Mouse (Mus musculus): Measurements from ENCODE around the gene Trex2.

DNA sequence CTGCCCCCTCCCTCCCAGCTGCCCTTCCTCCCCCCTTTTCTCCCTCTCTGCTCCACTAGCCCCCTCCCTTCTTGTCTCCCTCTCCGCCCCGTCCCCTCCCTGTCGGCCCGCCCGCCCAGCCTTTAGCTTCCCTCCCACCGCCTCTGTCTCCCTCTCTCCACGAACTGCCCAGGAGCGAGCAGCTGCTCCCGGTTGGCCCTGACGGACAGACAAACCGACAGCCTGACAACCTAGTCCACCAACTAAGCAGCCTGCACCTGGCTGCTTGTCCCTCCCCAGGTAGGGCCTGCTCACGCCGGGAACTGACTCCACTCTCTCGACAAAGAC lies 48.3 kb upstream of the Trex2 start, which contains the start of gene Bgn:
- TF ChIP-seq CTCF (IDR thresholded peaks at IDR 0.05; ENCODE audit: low read depth, low read length) (no peak), POLR2A (IDR thresholded peaks at IDR 0.05; ENCODE audit: borderline replicate concordance, low read depth, low read length) (no peak)

Data from bone marrow macrophage, adult 2 months (primary cell).